Mouse (Mus musculus): ENCODE data around the gene Gm13119. TPM values are rescaled to one million over a fixed set of nuclear protein-coding genes. Genes with fewer than 3 reads are reported as not detected.

Gm13119 gene
- polyA plus RNA-seq, 1 experiment from 2014 or later: not detected

Other genes starting within 250 kb of the Gm13119 start
- gene Oog3, start 195.3 kb upstream of the Gm13119 start, polyA plus RNA-seq (2015; fragmentation: Nextera tagmentation; extraction: Ambion mirVana): not detected in 2 replicates
- not detected in 2 replicates for gene Oog2, start 167.2 kb upstream of the Gm13119 start, polyA plus RNA-seq (2015; fragmentation: Nextera tagmentation; extraction: Ambion mirVana)
- gene C87977, start 144.6 kb upstream of the Gm13119 start, polyA plus RNA-seq (2015; fragmentation: Nextera tagmentation; extraction: Ambion mirVana): not detected in 2 replicates
- not detected in 2 replicates for gene Pramel5, start 77.5 kb upstream of the Gm13119 start, polyA plus RNA-seq (2015; fragmentation: Nextera tagmentation; extraction: Ambion mirVana)
- not detected in 2 replicates for gene Gm13128, start 27.7 kb upstream of the Gm13119 start, polyA plus RNA-seq (2015; fragmentation: Nextera tagmentation; extraction: Ambion mirVana)
- gene Pramef20, start 20.0 kb downstream of the Gm13119 start, polyA plus RNA-seq (2015; fragmentation: Nextera tagmentation; extraction: Ambion mirVana): not detected in 2 replicates
- not detected in 2 replicates for gene Pramef12, start 50.5 kb downstream of the Gm13119 start, polyA plus RNA-seq (2015; fragmentation: Nextera tagmentation; extraction: Ambion mirVana)
- not detected in 2 replicates for gene 1700012P22Rik, start 80.8 kb downstream of the Gm13119 start, polyA plus RNA-seq (2015; fragmentation: Nextera tagmentation; extraction: Ambion mirVana)
- not detected in 2 replicates for gene Gm9944, start 95.4 kb downstream of the Gm13119 start, polyA plus RNA-seq (2015; fragmentation: Nextera tagmentation; extraction: Ambion mirVana)
- not detected in 2 replicates for gene Aadacl3, start 105.8 kb downstream of the Gm13119 start, polyA plus RNA-seq (2015; fragmentation: Nextera tagmentation; extraction: Ambion mirVana)
- gene 9430007A20Rik, start 161.9 kb downstream of the Gm13119 start, polyA plus RNA-seq (2015; fragmentation: Nextera tagmentation; extraction: Ambion mirVana): not detected in 2 replicates
- not detected in 2 replicates for gene Gm13124, start 207.2 kb downstream of the Gm13119 start, polyA plus RNA-seq (2015; fragmentation: Nextera tagmentation; extraction: Ambion mirVana)